Mouse (Mus musculus) 3T3-L1 (cell line): Measurements from ENCODE around the gene Fbxo31.
"Not testable (repeated sequence)": the region's sequence is repeated elsewhere in the genome, so short reads cannot be mapped to it uniquely, and the experiment has no call there.

Source experiments
- DNase-seq: peaks from one replicate; pipeline ENCODE4 v3.0.0-alpha.2; 2015; ENCODE audit warnings: low read depth, low spot score

Gene Fbxo31

GRCm38 (mm10) chr8:121578676-121579451 lies at the start of gene Fbxo31:
TSS of gene Fbxo31 (minus strand) at chr8:121578806.
- no peak for DNase-seq

GRCm38 (mm10) chr8:121623043-121623442 lies 44.4 kb upstream of the Fbxo31 start:
- no peak for DNase-seq

- DNase-seq = peak; percentile 21
Measured at GRCm38 (mm10) chr8:121621879-121622278, 43.3 kb upstream of the Fbxo31 start.

DNA sequence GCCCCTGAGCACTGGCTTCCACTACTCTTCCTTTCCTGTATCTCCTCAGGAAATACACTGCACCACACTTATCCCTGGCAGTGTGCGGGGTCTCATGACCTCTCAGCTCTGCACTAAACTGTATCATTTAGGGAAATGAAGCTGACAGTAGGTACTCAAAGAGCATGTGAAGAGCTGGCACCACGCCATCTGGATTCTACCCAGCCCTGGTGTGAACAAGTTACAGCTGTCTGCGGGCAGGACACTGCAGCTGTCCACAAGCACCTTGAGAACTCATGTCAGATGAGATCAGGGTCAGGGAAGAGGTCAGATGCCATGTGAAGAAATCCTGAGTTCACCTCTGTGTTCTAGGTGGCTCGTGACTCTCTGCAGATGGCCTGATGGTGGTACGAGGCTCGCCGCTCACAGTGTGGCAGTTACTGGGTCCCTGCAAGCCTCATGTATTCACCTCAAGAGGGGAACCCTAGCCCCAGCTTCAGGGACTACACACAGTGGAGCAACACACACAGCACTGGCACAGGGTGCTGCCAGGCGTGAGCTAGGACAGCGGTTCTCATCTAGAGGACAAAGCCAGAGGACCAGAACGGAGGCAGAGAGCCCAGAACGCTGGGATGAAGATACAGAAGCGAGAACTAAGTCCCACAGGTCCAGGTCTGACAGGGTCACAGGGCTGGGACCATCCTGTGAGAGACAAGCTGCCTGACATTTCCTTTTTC lies 42.4 kb upstream of the Fbxo31 start:
- DNase-seq = no peak

DNA sequence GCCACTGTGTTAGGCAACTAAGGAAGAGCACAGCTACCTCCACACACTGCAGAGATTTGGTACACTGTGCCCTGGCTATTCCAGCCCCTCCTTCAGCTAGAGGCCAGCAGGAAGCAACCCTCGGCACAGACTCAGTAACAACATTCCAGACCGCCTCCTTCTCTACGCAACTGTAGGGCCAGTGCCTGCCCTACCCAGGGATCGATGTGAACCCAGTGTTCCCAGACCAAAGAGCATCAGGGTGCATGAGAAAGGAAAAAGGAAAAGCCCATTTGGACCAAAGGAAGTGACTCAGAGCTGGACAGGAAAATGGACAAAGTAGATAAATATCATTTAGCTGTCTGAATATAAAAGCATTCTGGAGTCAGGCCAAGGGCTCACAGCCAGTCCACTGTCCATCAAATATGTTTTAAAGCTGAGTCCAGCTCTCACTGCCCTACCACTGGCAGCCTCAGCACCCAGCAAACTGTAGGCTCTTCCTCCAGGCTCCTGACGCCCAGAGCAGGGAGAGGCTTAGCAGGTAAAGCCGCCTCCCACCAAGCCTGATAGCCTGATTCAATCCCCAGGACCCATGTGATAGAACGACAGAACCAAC lies 40.9 kb upstream of the Fbxo31 start:
- peak; percentile 63 for DNase-seq

- DNase-seq = no peak
Measured at GRCm38 (mm10) chr8:121613419-121613818, 34.8 kb upstream of the Fbxo31 start.

DNA sequence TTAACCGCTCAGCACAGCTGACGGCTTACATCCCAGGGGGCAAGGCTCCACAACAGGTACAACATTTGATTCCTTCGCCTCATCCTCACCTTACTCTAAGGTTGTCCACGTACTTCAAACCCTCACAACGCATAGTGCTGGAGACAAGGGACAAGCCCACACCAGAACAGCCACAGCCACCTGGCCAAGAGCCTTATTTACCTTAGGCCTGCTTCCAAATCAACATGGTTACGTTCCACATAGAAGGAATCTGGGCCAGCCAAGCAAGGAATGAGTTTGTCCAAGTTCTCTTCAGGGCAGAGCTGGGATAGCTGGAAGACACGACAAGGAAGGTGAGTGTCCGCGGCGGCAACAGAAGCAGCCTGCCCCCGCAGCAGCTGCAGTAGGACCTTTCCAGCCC lies 31.3 kb upstream of the Fbxo31 start:
- no peak for DNase-seq

- no peak for DNase-seq
Measured at GRCm38 (mm10) chr8:121609251-121609650, 30.6 kb upstream of the Fbxo31 start.

- peak; percentile 20 for DNase-seq
Measured at GRCm38 (mm10) chr8:121607661-121608060, 29.1 kb upstream of the Fbxo31 start.

GRCm38 (mm10) chr8:121603801-121604200 lies 25.2 kb upstream of the Fbxo31 start:
- no peak for DNase-seq

DNA sequence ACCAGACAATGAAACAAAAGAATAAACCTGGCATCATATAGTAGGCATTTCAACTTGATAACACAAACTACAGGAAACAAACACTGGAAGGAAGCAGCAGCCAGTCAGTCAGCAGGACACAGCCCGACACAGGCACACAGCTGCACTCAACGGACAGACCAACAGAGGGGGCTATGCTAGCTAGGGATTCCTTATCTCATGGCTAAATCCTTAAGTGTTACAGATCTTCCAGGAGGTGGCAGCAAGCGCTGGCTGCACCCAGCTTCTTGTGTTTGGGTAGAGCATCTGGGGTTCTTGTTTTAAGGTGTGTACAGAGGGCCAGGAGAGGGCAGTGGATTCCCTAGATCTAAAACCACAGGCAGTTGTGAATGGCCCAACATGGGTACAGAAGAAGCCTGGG lies 24.3 kb upstream of the Fbxo31 start:
- peak; percentile 87 for DNase-seq

GRCm38 (mm10) chr8:121602411-121602810 lies 23.8 kb upstream of the Fbxo31 start:
- DNase-seq = no peak

DNA sequence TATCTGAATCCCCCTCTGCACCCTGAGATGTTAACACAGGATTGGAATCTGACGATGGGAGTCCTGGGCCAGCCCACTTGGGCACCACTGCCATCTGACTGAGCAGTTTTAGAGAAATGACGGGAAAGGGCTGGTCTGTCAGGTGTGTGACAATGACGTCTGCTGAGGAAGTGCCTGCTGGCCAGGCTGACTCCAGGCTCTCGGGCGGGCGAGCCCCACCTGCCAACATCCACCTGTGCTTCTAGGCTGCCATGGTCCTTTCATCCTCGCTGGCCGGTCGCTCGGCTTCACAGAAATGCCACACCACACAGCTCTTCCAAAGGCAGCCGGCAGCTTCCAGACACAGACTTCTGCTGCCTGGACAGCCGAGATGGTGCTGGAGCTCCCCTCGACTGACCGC lies 21.2 kb upstream of the Fbxo31 start:
- DNase-seq = no peak

- DNase-seq = peak; percentile 78
Measured at GRCm38 (mm10) chr8:121598892-121599291, 20.3 kb upstream of the Fbxo31 start.

GRCm38 (mm10) chr8:121598190-121598589 lies 19.6 kb upstream of the Fbxo31 start:
- no peak for DNase-seq

DNA sequence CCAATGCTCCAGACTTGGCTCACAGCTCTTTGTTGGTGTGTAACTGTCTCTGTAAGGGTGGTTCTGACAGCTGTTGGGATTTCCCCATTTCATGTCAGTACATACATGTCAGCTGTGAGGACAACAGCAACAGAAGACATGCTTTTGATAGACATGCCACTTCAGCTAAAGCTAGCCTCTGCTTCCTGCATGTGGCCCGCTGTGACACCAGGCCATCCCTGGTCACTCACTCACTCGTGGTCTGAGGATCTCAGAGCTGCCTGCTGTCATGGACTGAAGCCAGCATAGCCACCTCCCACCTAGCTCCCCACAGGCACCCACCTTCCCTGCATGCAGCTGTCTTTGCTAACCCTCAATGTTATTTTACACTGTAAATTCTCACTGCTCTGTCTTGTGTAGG lies 18.9 kb upstream of the Fbxo31 start:
- DNase-seq = not testable (repeated sequence)

DNA sequence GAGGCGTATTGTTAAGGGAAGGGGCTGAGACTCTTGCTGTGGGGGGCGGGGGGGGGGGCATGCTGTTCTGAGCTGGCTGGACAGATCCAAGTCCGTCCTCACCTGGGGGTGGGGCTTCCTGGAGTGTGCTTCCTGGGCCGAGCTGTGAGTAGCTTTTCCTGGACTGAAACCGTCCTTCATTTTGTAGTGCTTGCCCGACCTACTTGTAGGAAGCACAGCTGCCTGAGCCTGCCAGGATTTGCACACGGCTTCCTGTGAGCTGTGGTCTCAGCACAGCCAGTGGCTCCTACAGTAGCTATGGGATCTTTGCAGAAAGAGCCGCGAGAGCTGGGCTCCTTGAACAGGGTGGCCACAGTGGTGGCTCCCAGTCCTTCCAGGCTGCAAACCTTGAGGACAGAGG lies 15.4 kb upstream of the Fbxo31 start:
- DNase-seq = no peak

GRCm38 (mm10) chr8:121593293-121593692 lies 14.7 kb upstream of the Fbxo31 start:
- DNase-seq = no peak

DNA sequence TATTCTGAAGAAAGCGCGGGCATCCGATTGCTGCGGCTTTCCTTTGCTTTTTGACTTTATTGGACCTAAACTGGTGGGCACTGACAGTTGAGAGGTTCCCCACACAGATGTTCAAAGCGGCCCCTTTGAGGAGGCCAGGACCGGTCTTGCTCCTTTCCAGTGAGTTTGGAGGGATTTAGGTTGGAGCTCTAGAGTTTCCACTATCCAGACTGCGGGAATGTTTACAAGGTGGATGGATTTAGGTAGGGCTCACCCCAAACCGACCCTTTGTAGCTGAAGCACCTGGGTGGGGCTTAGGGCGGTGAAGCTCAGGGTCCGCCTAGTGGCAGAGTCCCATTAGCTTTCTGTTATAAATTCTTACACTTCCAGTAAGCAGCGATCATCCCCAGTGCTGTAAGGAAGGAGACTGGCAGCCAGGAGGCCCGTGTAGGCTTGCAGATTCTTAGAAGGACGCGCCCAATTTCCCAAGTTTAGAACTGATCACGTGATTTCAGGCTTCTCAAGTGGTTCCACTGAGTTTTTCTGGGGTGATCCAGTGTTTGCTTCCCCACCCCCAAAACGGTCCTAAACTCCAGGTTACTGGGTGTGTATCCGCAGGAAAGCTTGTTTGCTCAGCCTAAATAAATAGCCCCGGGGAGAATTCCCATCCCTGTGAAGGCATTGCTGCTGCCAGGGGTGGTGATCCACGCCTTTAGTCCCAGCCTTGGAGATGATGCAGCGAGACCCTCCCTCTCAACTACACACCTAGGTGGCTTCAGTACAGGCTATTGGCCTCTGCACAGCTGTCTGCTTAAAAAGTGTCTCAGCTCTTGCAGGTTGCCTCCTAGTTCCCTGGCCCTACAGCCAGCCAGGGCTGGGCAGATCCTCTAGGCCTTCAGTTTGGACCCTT lies 12.8 kb upstream of the Fbxo31 start:
- DNase-seq = peak; percentile 78

DNA sequence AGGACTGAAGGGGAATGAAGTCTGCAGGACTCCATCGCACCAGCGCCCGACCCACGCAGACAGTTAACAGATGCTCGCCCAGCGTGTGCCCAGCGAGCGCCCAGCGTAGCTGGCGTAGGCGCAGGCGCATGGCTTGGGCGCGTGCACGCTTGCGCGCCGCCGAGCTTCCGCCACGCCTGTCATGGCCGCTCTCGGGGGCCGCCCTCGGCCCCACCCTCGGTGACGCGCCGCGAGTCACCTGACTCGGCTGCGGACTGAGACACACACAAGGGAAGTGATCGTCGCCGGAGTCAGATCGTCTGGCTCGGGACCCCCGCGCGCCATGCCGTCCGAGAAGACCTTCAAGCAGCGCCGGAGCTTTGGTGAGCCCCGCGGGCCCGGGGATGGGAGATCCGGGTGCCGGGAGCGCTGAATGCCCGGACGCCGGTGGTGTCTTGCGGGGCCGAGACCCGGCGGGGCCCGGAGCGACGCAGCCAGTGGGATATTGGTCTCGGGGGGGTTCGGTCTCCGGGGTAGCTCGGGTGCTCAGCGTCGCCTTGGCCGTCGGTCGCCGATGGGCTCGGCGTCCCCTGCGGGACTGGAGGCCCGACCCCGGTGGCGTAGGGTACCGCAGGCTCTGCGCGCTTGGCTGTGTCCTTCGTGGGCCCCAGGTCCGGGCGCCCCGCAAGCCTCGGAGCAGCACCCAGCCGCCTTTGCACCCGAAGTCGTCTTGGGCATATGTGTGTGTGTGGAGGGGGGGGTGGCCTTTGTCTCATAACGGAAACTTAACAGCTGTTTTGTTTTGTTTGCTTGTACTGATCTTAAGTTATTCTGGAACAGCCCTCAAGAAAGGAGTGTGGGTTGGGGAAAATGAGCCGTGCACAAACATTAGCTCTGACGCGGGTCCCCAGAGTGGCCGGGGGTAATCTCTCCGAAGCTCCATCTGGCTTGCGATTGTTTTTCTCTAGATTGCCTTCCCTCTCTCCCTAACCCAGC lies 11.9 kb upstream of the Fbxo31 start, which contains the start of gene Map1lc3b:
TSS of gene Map1lc3b (plus strand) at position 159 of the 975 bp plus-strand sequence.
- peak; percentile 80 for DNase-seq
